Mouse (Mus musculus): ENCODE measurements around the gene Gm10337.

GRCm38 (mm10) chr15:102544801-102545200, 41.3 kb downstream of the Gm10337 start:
- no peak for TF ChIP-seq CTCF (IDR thresholded peaks at IDR 0.05; ENCODE audit: low read depth)
- no peak for TF ChIP-seq EP300 (IDR thresholded peaks at IDR 0.05; ENCODE audit: low read depth)

Data from liver, embryonic 14.5 days (tissue).